Mouse (Mus musculus): ENCODE measurements at regions not wholly inside any gene's neighbourhood (a gene's known extent, or its start where the extent isn't known, plus 50 kb on each side); places are given as distances from the start of the nearest gene placed in this dataset.

DNA sequence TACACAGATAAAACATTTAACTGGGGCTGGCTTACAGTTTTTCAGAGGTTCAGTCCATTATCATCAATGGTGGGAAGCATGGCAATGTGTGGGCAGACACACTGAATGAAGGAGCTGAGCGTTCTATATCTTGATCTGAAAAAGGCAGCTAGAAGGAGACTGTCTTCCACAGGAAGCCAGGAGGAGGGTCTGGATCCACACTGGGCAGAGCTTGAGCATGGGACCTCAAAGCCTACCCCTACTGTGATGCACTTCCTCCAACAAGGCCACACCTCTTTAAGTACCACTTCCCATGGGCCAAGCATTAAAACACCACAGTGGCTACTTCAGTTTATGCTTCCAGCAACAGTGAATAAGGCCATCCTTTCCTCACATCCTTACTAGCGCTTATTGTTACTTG, 200.5 kb downstream of the Clic5 start:
- no peak overlapping the region for H3ac ChIP-seq (ENCODE audit: control insufficient read depth, insufficient read length, low read depth)
- no peaks in the 10 kb centered on the region for H3K27me3 ChIP-seq (ENCODE audit: control insufficient read depth, insufficient read depth, insufficient read length)
- H3K79me3 ChIP-seq (ENCODE audit: low read depth), result no peaks in the 10 kb centered on the region
- H3K36me3 ChIP-seq (ENCODE audit: control insufficient read depth, insufficient read depth), result no peaks in the 10 kb centered on the region
- no peak overlapping the region for H3K4me3 ChIP-seq (ENCODE audit: insufficient read depth, poor library complexity, severe bottlenecking)
- TF ChIP-seq MAX (IDR thresholded peaks at IDR 0.05) (no peak), MYOD1 (IDR thresholded peaks at IDR 0.05; ENCODE audit: control insufficient read depth, insufficient read length, low read depth) (no peak), MYOG (IDR thresholded peaks at IDR 0.05; ENCODE audit: control insufficient read depth, extremely low read depth, insufficient read length) (no peak)
- no peaks in the 10 kb centered on the region for H3K79me2 ChIP-seq (ENCODE audit: control insufficient read depth, insufficient read depth)

DNA sequence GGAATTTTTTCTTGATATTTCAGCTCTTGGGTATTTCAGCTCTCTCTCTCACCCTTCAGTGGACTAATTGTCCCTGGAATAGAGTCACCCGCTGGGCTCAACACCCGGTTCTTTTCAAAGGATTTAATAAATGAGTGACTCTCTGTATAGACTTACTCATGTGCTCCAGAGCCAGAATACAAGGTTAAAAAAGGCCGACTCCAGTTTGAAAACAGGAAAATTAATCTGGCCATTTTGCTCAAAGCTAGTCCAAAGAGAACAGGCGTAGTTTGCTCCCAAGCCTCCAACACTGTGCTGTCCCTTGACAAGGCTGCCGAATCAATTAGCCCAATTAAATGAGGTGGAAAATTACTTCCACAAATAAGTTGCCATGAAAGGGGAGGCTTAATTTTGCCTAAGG, 209.4 kb downstream of the Clic5 start:
- Histone ChIP-seq H3K79me2 (ENCODE audit: control insufficient read depth, insufficient read depth) (no peaks in the 10 kb centered on the region), H3ac (ENCODE audit: control insufficient read depth, insufficient read length, low read depth) (no peak overlapping the region), H3K36me3 (ENCODE audit: control insufficient read depth, insufficient read depth) (no peaks in the 10 kb centered on the region), H3K79me3 (ENCODE audit: low read depth) (no peaks in the 10 kb centered on the region), H3K4me3 (ENCODE audit: insufficient read depth, poor library complexity, severe bottlenecking) (no peak overlapping the region), H3K27me3 (ENCODE audit: control insufficient read depth, insufficient read depth, insufficient read length) (no peaks in the 10 kb centered on the region)
- TF ChIP-seq CEBPB (IDR thresholded peaks at IDR 0.05; ENCODE audit: low read depth) (no peak), CTCF (IDR thresholded peaks at IDR 0.05; ENCODE audit: control insufficient read depth, insufficient read depth, insufficient read length) (no peak), MYOG (IDR thresholded peaks at IDR 0.05; ENCODE audit: control insufficient read depth, extremely low read depth, insufficient read length) (no peak), FOSL1 (IDR thresholded peaks at IDR 0.05; ENCODE audit: insufficient read depth, low read length, poor library complexity, severe bottlenecking) (no peak), MAX (IDR thresholded peaks at IDR 0.05) (no peak), MYOD1 (IDR thresholded peaks at IDR 0.05; ENCODE audit: control insufficient read depth, insufficient read length, low read depth) (no peak), USF1 (IDR thresholded peaks at IDR 0.05; ENCODE audit: low read depth) (no peak)

- TF ChIP-seq MYOD1 (IDR thresholded peaks at IDR 0.05; ENCODE audit: control insufficient read depth, insufficient read length, low read depth) (no peak), USF1 (IDR thresholded peaks at IDR 0.05; ENCODE audit: low read depth) (no peak), FOSL1 (IDR thresholded peaks at IDR 0.05; ENCODE audit: insufficient read depth, low read length, poor library complexity, severe bottlenecking) (no peak), MYOG (IDR thresholded peaks at IDR 0.05; ENCODE audit: control insufficient read depth, extremely low read depth, insufficient read length) (no peak), MAX (IDR thresholded peaks at IDR 0.05) (no peak), CEBPB (IDR thresholded peaks at IDR 0.05; ENCODE audit: low read depth) (no peak), CTCF (IDR thresholded peaks at IDR 0.05; ENCODE audit: control insufficient read depth, insufficient read depth, insufficient read length) (no peak)
- Histone ChIP-seq H3ac (ENCODE audit: control insufficient read depth, insufficient read length, low read depth) (no peak overlapping the region), H3K36me3 (ENCODE audit: control insufficient read depth, insufficient read depth) (no peaks in the 10 kb centered on the region), H3K79me3 (ENCODE audit: low read depth) (no peaks in the 10 kb centered on the region), H3K27me3 (ENCODE audit: control insufficient read depth, insufficient read depth, insufficient read length) (no peaks in the 10 kb centered on the region), H3K4me3 (ENCODE audit: insufficient read depth, poor library complexity, severe bottlenecking) (no peak overlapping the region), H3K79me2 (ENCODE audit: control insufficient read depth, insufficient read depth) (no peaks in the 10 kb centered on the region)
These were observed 209.8 kb downstream of the Clic5 start for GRCm38 (mm10) chr17:44398231-44398630.

- Histone ChIP-seq H3K79me2 (ENCODE audit: control insufficient read depth, insufficient read depth) (no peaks in the 10 kb centered on the region), H3K79me3 (ENCODE audit: low read depth) (no peaks in the 10 kb centered on the region), H3K27me3 (ENCODE audit: control insufficient read depth, insufficient read depth, insufficient read length) (no peaks in the 10 kb centered on the region), H3ac (ENCODE audit: control insufficient read depth, insufficient read length, low read depth) (no peak overlapping the region), H3K36me3 (ENCODE audit: control insufficient read depth, insufficient read depth) (no peaks in the 10 kb centered on the region), H3K4me3 (ENCODE audit: insufficient read depth, poor library complexity, severe bottlenecking) (no peak overlapping the region)
- TF ChIP-seq USF1 (IDR thresholded peaks at IDR 0.05; ENCODE audit: low read depth) (no peak), CEBPB (IDR thresholded peaks at IDR 0.05; ENCODE audit: low read depth) (no peak), CTCF (IDR thresholded peaks at IDR 0.05; ENCODE audit: control insufficient read depth, insufficient read depth, insufficient read length) (no peak), MAX (IDR thresholded peaks at IDR 0.05) (no peak)
These were observed 216.5 kb downstream of the Clic5 start for GRCm38 (mm10) chr17:44404923-44405322.

DNA sequence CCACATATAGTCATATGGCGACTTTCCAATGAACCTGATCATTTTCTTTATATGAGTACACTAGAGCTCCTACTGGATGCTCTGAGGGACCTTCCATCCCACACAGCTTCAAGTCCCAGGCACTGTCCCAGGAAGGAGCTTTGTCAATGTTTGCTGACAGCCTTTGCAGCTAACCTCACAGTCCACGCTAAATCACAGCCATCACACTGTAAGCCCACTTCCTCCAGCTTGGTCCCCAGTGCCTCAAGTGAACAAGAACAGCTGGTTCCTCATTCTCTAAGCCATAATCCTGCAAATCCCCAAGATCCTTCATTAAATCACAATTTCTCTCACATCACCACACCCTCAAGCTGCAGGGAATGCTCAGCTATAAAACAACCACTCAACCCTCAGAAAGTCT, 222.6 kb downstream of the Clic5 start:
- Histone ChIP-seq H3K27me3 (ENCODE audit: control insufficient read depth, insufficient read depth, insufficient read length) (no peaks in the 10 kb centered on the region), H3K79me3 (ENCODE audit: low read depth) (no peaks in the 10 kb centered on the region), H3K79me2 (ENCODE audit: control insufficient read depth, insufficient read depth) (no peaks in the 10 kb centered on the region), H3K4me3 (ENCODE audit: insufficient read depth, poor library complexity, severe bottlenecking) (no peak overlapping the region), H3K36me3 (ENCODE audit: control insufficient read depth, insufficient read depth) (no peaks in the 10 kb centered on the region), H3ac (ENCODE audit: control insufficient read depth, insufficient read length, low read depth) (no peak overlapping the region)
- no peak for TF ChIP-seq MYOG (IDR thresholded peaks at IDR 0.05; ENCODE audit: control insufficient read depth, extremely low read depth, insufficient read length)
- TF ChIP-seq USF1 (IDR thresholded peaks at IDR 0.05; ENCODE audit: low read depth), result no peak
- TF ChIP-seq FOSL1 (IDR thresholded peaks at IDR 0.05; ENCODE audit: insufficient read depth, low read length, poor library complexity, severe bottlenecking), result no peak
- no peak for TF ChIP-seq MYOD1 (IDR thresholded peaks at IDR 0.05; ENCODE audit: control insufficient read depth, insufficient read length, low read depth)

DNA sequence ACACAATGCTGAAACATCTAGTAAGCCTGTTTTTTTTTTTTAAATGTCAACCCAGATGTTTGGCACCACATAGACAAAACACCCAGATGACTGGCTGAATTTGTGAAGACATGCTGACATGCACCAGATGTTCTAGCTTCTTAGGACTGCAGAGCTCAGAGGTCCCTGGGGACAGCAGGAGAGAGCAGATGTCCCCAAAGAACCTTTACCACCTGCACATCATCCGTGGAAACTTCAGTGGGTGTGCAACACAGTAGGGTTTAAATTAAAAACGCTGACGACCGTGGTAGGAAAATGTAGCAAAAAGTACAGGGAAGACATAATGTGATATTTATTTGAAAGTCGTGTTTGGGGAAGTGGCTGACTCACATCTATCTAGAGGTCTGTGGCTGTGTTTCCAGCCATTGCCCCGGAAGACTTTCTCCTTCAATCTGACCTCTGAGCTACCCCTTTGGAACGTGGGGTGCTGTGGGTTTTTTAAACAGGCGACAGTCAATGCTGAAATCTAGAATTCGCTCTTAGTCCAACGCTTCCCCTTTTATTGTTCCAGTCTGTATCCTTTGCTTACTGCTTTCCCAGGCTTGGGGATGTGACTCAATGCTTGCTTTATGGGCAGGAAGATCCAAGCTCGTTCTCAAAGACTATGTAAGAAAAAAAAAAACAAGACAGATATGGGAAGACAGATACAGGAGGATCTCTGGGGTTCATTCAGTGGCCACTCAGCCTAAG, 230.5 kb downstream of the Clic5 start:
- no peak overlapping the region for H3K4me3 ChIP-seq (ENCODE audit: insufficient read depth, poor library complexity, severe bottlenecking)
- no peaks in the 10 kb centered on the region for H3K36me3 ChIP-seq (ENCODE audit: control insufficient read depth, insufficient read depth)
- H3K79me3 ChIP-seq (ENCODE audit: low read depth), result no peaks in the 10 kb centered on the region
- TF ChIP-seq FOSL1 (IDR thresholded peaks at IDR 0.05; ENCODE audit: insufficient read depth, low read length, poor library complexity, severe bottlenecking) (no peak), CEBPB (IDR thresholded peaks at IDR 0.05; ENCODE audit: low read depth) (no peak), MAX (IDR thresholded peaks at IDR 0.05) (no peak), CTCF (IDR thresholded peaks at IDR 0.05; ENCODE audit: control insufficient read depth, insufficient read depth, insufficient read length) (no peak), MYOG (IDR thresholded peaks at IDR 0.05; ENCODE audit: control insufficient read depth, extremely low read depth, insufficient read length) (no peak)
- no peaks in the 10 kb centered on the region for H3K27me3 ChIP-seq (ENCODE audit: control insufficient read depth, insufficient read depth, insufficient read length)
- no peak overlapping the region for H3ac ChIP-seq (ENCODE audit: control insufficient read depth, insufficient read length, low read depth)
- no peaks in the 10 kb centered on the region for H3K79me2 ChIP-seq (ENCODE audit: control insufficient read depth, insufficient read depth)
